Mouse (Mus musculus) hindbrain, postnatal 0 days (tissue): ENCODE data around the gene Pet100. TPM values are rescaled to one million over a fixed set of nuclear protein-coding genes. Genes with fewer than 3 reads are reported as not detected.

Experiments used
- ATAC-seq: fragments of 200-750 bp; cut with Nextera tagmentation; 2 replicates; pipeline ENCODE4 v1.8.0; 2017; ENCODE audit warnings: mild to moderate bottlenecking, moderate TSS enrichment, moderate library complexity
- DNase-seq: peaks from one replicate; pipeline ENCODE4 v3.0.0-alpha.2; 2015; ENCODE audit warnings: low spot score
- H3K27ac ChIP-seq: fragments of 300-500 bp; sonication (generic); 2 replicates; pipeline ENCODE4 v1.5.1; 2014; ENCODE audit warnings: mild to moderate bottlenecking
- H3K27me3 ChIP-seq: fragments of 300-500 bp; sonication (generic); 2 replicates; pipeline ENCODE4 v1.6.1; 2014; ENCODE audit warnings: low read length, mixed read lengths; ENCODE audit not compliant: insufficient read depth
- H3K36me3 ChIP-seq: fragments of 300-500 bp; sonication (generic); 2 replicates; pipeline ENCODE4 v1.6.1; 2014; ENCODE audit warnings: low read length, mixed read lengths; ENCODE audit not compliant: insufficient read depth
- H3K4me1 ChIP-seq: fragments of 300-500 bp; sonication (generic); 2 replicates; pipeline ENCODE4 v1.6.1; 2014; ENCODE audit warnings: antibody characterized with exemption, low read length, mixed read lengths; ENCODE audit not compliant: insufficient read depth
- H3K4me2 ChIP-seq: fragments of 300-500 bp; sonication (generic); 2 replicates; pipeline ENCODE4 v1.6.1; 2014; ENCODE audit warnings: low read depth, mild to moderate bottlenecking, low read length, moderate library complexity, mixed read lengths
- H3K4me3 ChIP-seq: fragments of 300-500 bp; sonication (generic); 2 replicates; pipeline ENCODE4 v1.5.1; 2014; ENCODE audit warnings: low read length
- H3K9ac ChIP-seq: fragments of 300-500 bp; sonication (generic); replicated peaks from 2 replicates; pipeline ENCODE4 v1.6.1; 2014; ENCODE audit warnings: mild to moderate bottlenecking, low read length, moderate library complexity, mixed read lengths
- H3K9me3 ChIP-seq: fragments of 300-500 bp; sonication (generic); 2 replicates; pipeline ENCODE4 v1.6.1; 2016; ENCODE audit warnings: low read length, mixed read lengths
- CTCF ChIP-seq: IDR thresholded peaks from 2 replicates; pipeline ENCODE4 v1.5.1; 2016; ENCODE audit warnings: antibody characterized with exemption, control low read depth, low read depth
- WGBS: fragments of 180-500 bp; shearing (Covaris S2); extraction: QIAGEN DNeasy Blood & Tissue Kit; methylation state at CpG from one replicate; pipeline ENCODE4 v1.1.7; 2014; 5-methylcytosine and 5-hydroxymethylcytosine counted together
- polyA plus RNA-seq: library from polyadenylated mRNA; unstranded; fragments of >200 nt; fragmentation: Nextera tagmentation; extraction: Ambion mirVana; gene quantifications from 2 replicates; pipeline ENCODE4 v1.2.1, GENCODE M21; 2015
- total RNA-seq: library from RNA; depleted of rRNA; stranded (reverse); fragments of >200 nt; gene quantifications from 2 replicates; pipeline ENCODE4 v1.2.3, GENCODE M21; 2014

The Pet100 gene
- total and polyA plus RNA-seq, 2 experiments from 2014 or later = 16.5 to 91.3 TPM

- Histone ChIP-seq H3K9me3 (no peaks in the 10 kb centered on the region), H3K4me3 (no peak within 1 kb of the TSS), H3K9ac (no peak within 1 kb of the TSS), H3K4me2 (no peak within 1 kb of the TSS), H3K27ac (no peak within 1 kb of the TSS), H3K36me3 (no peaks in the 10 kb centered on the region; the same call in 1 of the 2 replicates), H3K27me3 (no peaks in the 10 kb centered on the region), H3K4me1 (peaks cover 1% of the 10 kb centered on the region; the same call in 1 of the 2 replicates)
- no peak for DNase-seq
- 69% methylated on average over 1 of the region's 1 CpGs for WGBS
- TF ChIP-seq CTCF = no peak
- no peak for ATAC-seq
These were observed 4.1 kb downstream of the Pet100 start, which contains the start of gene Pcp2 for GRCm38 (mm10) chr8:3625445-3625844. Gene Pcp2 (minus strand): TSS chr8:3625545.

- Histone ChIP-seq H3K9me3 (no peaks in the 10 kb centered on the region), H3K4me1 (peaks cover 8% of the 10 kb centered on the region; the same call in 1 of the 2 replicates), H3K27me3 (no peaks in the 10 kb centered on the region), H3K4me3 (no peak overlapping the region), H3K9ac (no peak overlapping the region), H3K36me3 (no peaks in the 10 kb centered on the region; the same call in 1 of the 2 replicates), H3K4me2 (no peak overlapping the region), H3K27ac (no peak overlapping the region)
- 58% methylated on average over 5 of the region's 5 CpGs for WGBS
- ATAC-seq (no peak), DNase-seq (no peak)
- TF ChIP-seq CTCF = no peak
These were observed 5.6 kb downstream of the Pet100 start for GRCm38 (mm10) chr8:3626971-3627370.

GRCm38 (mm10) chr8:3628014-3628413 is 6.7 kb downstream of the Pet100 start:
- H3K9me3 ChIP-seq = no peaks in the 10 kb centered on the region
- no peaks in the 10 kb centered on the region for H3K27me3 ChIP-seq
- 27% methylated on average over 5 of the region's 5 CpGs for WGBS
- 0 out of 2 replicates have a peak, but pooled peaks have one; percentile 31 for ATAC-seq
- H3K36me3 ChIP-seq = no peaks in the 10 kb centered on the region; the same call in 1 of the 2 replicates
- DNase-seq = peak; percentile 59
- no peak overlapping the region for H3K27ac ChIP-seq
- peak; percentile 75 for TF ChIP-seq CTCF
- no peak overlapping the region for H3K4me2 ChIP-seq
- H3K4me1 ChIP-seq = peaks cover 8% of the 10 kb centered on the region; the same call in 1 of the 2 replicates
- H3K4me3 ChIP-seq = no peak overlapping the region
- no peak overlapping the region for H3K9ac ChIP-seq

GRCm38 (mm10) chr8:3630647-3631477 is 9.5 kb downstream of the Pet100 start, which contains the start of gene Stxbp2:
Gene Stxbp2 (plus strand): TSS chr8:3630955.
- Histone ChIP-seq H3K27ac (no peak within 1 kb of the TSS), H3K36me3 (no peaks in the 10 kb centered on the region), H3K9ac (peak within 1 kb of the TSS; percentile 41), H3K9me3 (no peaks in the 10 kb centered on the region), H3K4me3 (peak within 1 kb of the TSS; percentile 45), H3K4me2 (peak within 1 kb of the TSS; percentile 63), H3K27me3 (no peaks in the 10 kb centered on the region), H3K4me1 (peaks cover 8% of the 10 kb centered on the region; the same call in 1 of the 2 replicates)
- DNase-seq (peak; percentile 62), ATAC-seq (peak; percentile 80)
- 4% methylated on average over 47 of the region's 47 CpGs for WGBS
- no peak for TF ChIP-seq CTCF

GRCm38 (mm10) chr8:3631478-3631875 is 10.1 kb downstream of the Pet100 start:
- H3K4me1 ChIP-seq = peaks cover 8% of the 10 kb centered on the region; the same call in 1 of the 2 replicates
- TF ChIP-seq CTCF = no peak
- DNase-seq (no peak), ATAC-seq (no peak)
- H3K9ac ChIP-seq = peak overlapping the region; percentile 41; the same call in 1 of the 2 replicates
- WGBS = 18% methylated on average over 8 of the region's 8 CpGs
- H3K27ac ChIP-seq = no peak overlapping the region
- no peaks in the 10 kb centered on the region for H3K27me3 ChIP-seq
- H3K4me3 ChIP-seq = peak overlapping the region; percentile 45
- no peaks in the 10 kb centered on the region for H3K9me3 ChIP-seq
- no peaks in the 10 kb centered on the region for H3K36me3 ChIP-seq
- peak overlapping the region; percentile 63 for H3K4me2 ChIP-seq

GRCm38 (mm10) chr8:3645804-3646203 is 24.5 kb downstream of the Pet100 start:
- Histone ChIP-seq H3K4me2 (no peak overlapping the region), H3K9me3 (no peaks in the 10 kb centered on the region), H3K4me1 (no peaks in the 10 kb centered on the region), H3K27ac (no peak overlapping the region), H3K9ac (no peak overlapping the region), H3K36me3 (no peaks in the 10 kb centered on the region), H3K27me3 (no peaks in the 10 kb centered on the region), H3K4me3 (no peak overlapping the region)
- DNase-seq (peak; percentile 21), ATAC-seq (0 out of 2 replicates have a peak, but pooled peaks have one; percentile 41)
- 23% methylated on average over 5 of the region's 5 CpGs for WGBS
- TF ChIP-seq CTCF = 0 out of 2 replicates have a peak, but pooled peaks have one; percentile 15
